Mouse (Mus musculus) erythroid progenitor cell, adult 5-6 weeks (primary cell): ENCODE data around the gene Car10. TPM values are rescaled to one million over a fixed set of nuclear protein-coding genes. Genes with fewer than 3 reads are reported as not detected.
"Not testable (repeated sequence)": the region's sequence is repeated elsewhere in the genome, so short reads cannot be mapped to it uniquely, and the experiment has no call there.

Experiments
- ATAC-seq: replicated peaks from 2 replicates; pipeline ENCODE4 v1.8.0; 2016; ENCODE audit warnings: moderate number of reproducible peaks, mild to moderate bottlenecking, moderate TSS enrichment, inconsistent platforms; ENCODE audit not compliant: poor library complexity, low FRiP score, severe bottlenecking
- total RNA-seq, 2 experiments: library from RNA; stranded (forward) in 1 of 2; stranded (reverse) in 1 of 2; fragments of 150-400 nt in 1 of 2; fragments of 186-747, 209-891 nt in 1 of 2; gene quantifications; 2 replicates each; pipeline versions ENCODE4 v1.2.3 to v1.2.4; 2015 to 2017; ENCODE audit warnings: low replicate concordance in 2 of 2

Gene Car10
- total RNA-seq, 2 experiments from 2014 or later = not detected

- ATAC-seq = no peak
Measured at GRCm38 (mm10) chr11:93367244-93367643, 269.4 kb downstream of the Car10 start.

GRCm38 (mm10) chr11:93367740-93368139 lies 269.9 kb downstream of the Car10 start:
- ATAC-seq = no peak

GRCm38 (mm10) chr11:93373697-93374354 lies 276.0 kb downstream of the Car10 start:
- no peak for ATAC-seq

- ATAC-seq = no peak
Measured at GRCm38 (mm10) chr11:93391159-93391558, 293.3 kb downstream of the Car10 start.

- not testable (repeated sequence) for ATAC-seq
Measured at GRCm38 (mm10) chr11:93393371-93393770, 295.5 kb downstream of the Car10 start.

- no peak for ATAC-seq
Measured at GRCm38 (mm10) chr11:93396356-93396755, 298.5 kb downstream of the Car10 start.

- ATAC-seq = not testable (repeated sequence)
Measured at GRCm38 (mm10) chr11:93401167-93401566, 303.3 kb downstream of the Car10 start.

GRCm38 (mm10) chr11:93407981-93408380 lies 310.2 kb downstream of the Car10 start:
- no peak for ATAC-seq

GRCm38 (mm10) chr11:93431482-93431881 lies 333.7 kb downstream of the Car10 start:
- ATAC-seq = no peak

- no peak for ATAC-seq
Measured at GRCm38 (mm10) chr11:93434997-93435915, 337.4 kb downstream of the Car10 start.

GRCm38 (mm10) chr11:93436892-93437291 lies 339.1 kb downstream of the Car10 start:
- ATAC-seq = no peak

- ATAC-seq = no peak
Measured at GRCm38 (mm10) chr11:93440466-93440865, 342.6 kb downstream of the Car10 start.

GRCm38 (mm10) chr11:93443777-93444176 lies 345.9 kb downstream of the Car10 start:
- no peak for ATAC-seq

- ATAC-seq = no peak
Measured at GRCm38 (mm10) chr11:93444741-93445140, 346.9 kb downstream of the Car10 start.

- ATAC-seq = no peak
Measured at GRCm38 (mm10) chr11:93447566-93447965, 349.7 kb downstream of the Car10 start.

GRCm38 (mm10) chr11:93448290-93449256 lies 350.7 kb downstream of the Car10 start:
- no peak for ATAC-seq

GRCm38 (mm10) chr11:93450535-93450934 lies 352.7 kb downstream of the Car10 start:
- no peak for ATAC-seq

- ATAC-seq = no peak
Measured at GRCm38 (mm10) chr11:93466221-93466620, 368.4 kb downstream of the Car10 start.

- no peak for ATAC-seq
Measured at GRCm38 (mm10) chr11:93467711-93468110, 369.9 kb downstream of the Car10 start.

- no peak for ATAC-seq
Measured at GRCm38 (mm10) chr11:93470771-93471170, 372.9 kb downstream of the Car10 start.
